In genomic region chr16:23981925-23982851, GRCm38 (mm10) we compare ENCODE assay signal across 8 mouse cellular contexts. TPM values are rescaled to one million over a fixed set of nuclear protein-coding genes. Genes with fewer than 3 reads are reported as not detected.
A peak's percentile ranks its signal among the peaks of the same experiment; 100 is the strongest.
DNase-seq lines count a peak whose midpoint lies in the region; ATAC-seq and TF ChIP-seq lines count a peak whose summit lies in the region.

No protein-coding gene starts in this region.

- DNase-seq in cerebellum, adult 2 months = peak; percentile 87 to 90
- peak; percentile 89 for DNase-seq in forebrain, postnatal 0 days
- DNase-seq in heart, postnatal 4 days = peak; percentile 87
- DNase-seq in layer of hippocampus, adult 2 months (ENCODE audit: low spot score in 2 of 2) = peak; percentile 77 to 78
- DNase-seq in ovary, postnatal 14 days (ENCODE audit: low spot score) = peak; percentile 74
- peak; percentile 55 to 76 for DNase-seq in thymus, postnatal 10 days (ENCODE audit: low spot score in 2 of 2)

- H3K36me3 ChIP-seq in ES-Bruce4 (ENCODE audit: control insufficient read depth, insufficient read depth, low read length, poor library complexity, severe bottlenecking) = no peaks in the 10 kb centered on the region
- H3K36me3 ChIP-seq in forebrain, postnatal 0 days (ENCODE audit: insufficient read depth) = no peaks in the 10 kb centered on the region
- H3K36me3 ChIP-seq in lung, embryonic 15.5 days = peaks cover 1% of the 10 kb centered on the region; the same call in 1 of the 2 replicates

- no peaks in the 10 kb centered on the region for H3K27me3 ChIP-seq in ES-Bruce4 (ENCODE audit: control insufficient read depth, insufficient read depth, low read length, poor library complexity, severe bottlenecking)
- no peaks in the 10 kb centered on the region for H3K27me3 ChIP-seq in cerebellum, adult 2 months (ENCODE audit: control insufficient read depth, insufficient read depth, low read length)
- H3K27me3 ChIP-seq in forebrain, postnatal 0 days (ENCODE audit: insufficient read depth, low read length) = peaks cover 15% of the 10 kb centered on the region; the same call in 1 of the 2 replicates
- H3K27me3 ChIP-seq in lung, embryonic 15.5 days = peaks cover 30% of the 10 kb centered on the region

- TF ChIP-seq POLR2A in ES-Bruce4 (IDR thresholded peaks at IDR 0.05; ENCODE audit: insufficient read depth, low read length) = no peak
- TF ChIP-seq POLR2A in cerebellum, adult 2 months (IDR thresholded peaks at IDR 0.05; ENCODE audit: borderline replicate concordance, insufficient read depth, low read length) = 0 out of 2 replicates have a peak, but pooled peaks have one; percentile 12

- no peaks in the 10 kb centered on the region for H3K4me1 ChIP-seq in ES-Bruce4 (ENCODE audit: control insufficient read depth, insufficient read depth, low read length)
- H3K4me1 ChIP-seq in cerebellum, adult 2 months (ENCODE audit: control insufficient read depth, insufficient read depth, low read length) = peaks cover 25% of the 10 kb centered on the region
- H3K4me1 ChIP-seq in forebrain, postnatal 0 days (ENCODE audit: insufficient read depth) = 0 out of 2 replicates have a peak, but pooled peaks cover 8% of the 10 kb centered on the region
- H3K4me1 ChIP-seq in lung, embryonic 15.5 days = peaks cover 50% of the 10 kb centered on the region

- no peaks in the 10 kb centered on the region for H3K9me3 ChIP-seq in ES-Bruce4 (replicated peaks; ENCODE audit: control insufficient read depth, insufficient read depth, low read length, poor library complexity, severe bottlenecking)
- no peaks in the 10 kb centered on the region for H3K9me3 ChIP-seq in forebrain, postnatal 0 days (ENCODE audit: low read length)
- H3K9me3 ChIP-seq in lung, embryonic 15.5 days = no peaks in the 10 kb centered on the region

- H3K4me2 ChIP-seq in forebrain, postnatal 0 days (ENCODE audit: low read depth) = peak overlapping the region; percentile 87
- H3K4me2 ChIP-seq in lung, embryonic 15.5 days = peak overlapping the region; percentile 96

- no peak overlapping the region for H3K9ac ChIP-seq in ES-Bruce4 (ENCODE audit: low read depth, poor library complexity, severe bottlenecking)
- H3K9ac ChIP-seq in forebrain, postnatal 0 days = peak overlapping the region; percentile 43; the same call in 1 of the 2 replicates
- H3K9ac ChIP-seq in lung, embryonic 15.5 days = peak overlapping the region; percentile 33; the same call in 1 of the 2 replicates

- WGBS in cerebellum, adult 2 months = 12% methylated on average over 28 of the region's 28 CpGs
- 3% methylated on average over 28 of the region's 28 CpGs for WGBS in forebrain, postnatal 0 days
- 4% methylated on average over 28 of the region's 28 CpGs for WGBS in lung, embryonic 15.5 days

- peak; percentile 83 for ATAC-seq in forebrain, postnatal 0 days
- peak; percentile 58 for ATAC-seq in lung, embryonic 15.5 days (ENCODE audit: borderline replicate concordance, extremely low read depth, low FRiP score, low TSS enrichment)

- no peak for TF ChIP-seq EP300 in ES-Bruce4 (IDR thresholded peaks at IDR 0.05; ENCODE audit: insufficient read depth, low read depth, low read length)

- peak; percentile 63 for TF ChIP-seq CTCF in ES-Bruce4 (IDR thresholded peaks at IDR 0.05; ENCODE audit: low read depth, low read length)
- peak; percentile 67 for TF ChIP-seq CTCF in cerebellum, adult 2 months (IDR thresholded peaks at IDR 0.05; ENCODE audit: borderline replicate concordance, insufficient read depth, low read depth, low read length)
- peak; percentile 72 for TF ChIP-seq CTCF in forebrain, postnatal 0 days (IDR thresholded peaks at IDR 0.05; ENCODE audit: low read depth)
- peak; percentile 84 for TF ChIP-seq CTCF in layer of hippocampus, adult 2 months (conservative IDR thresholded peaks at IDR 0.05)

- peak overlapping the region; percentile 22 for H3K4me3 ChIP-seq in ES-Bruce4 (ENCODE audit: low read depth, low read length)
- H3K4me3 ChIP-seq in cerebellum, adult 2 months (replicated peaks; ENCODE audit: insufficient read depth, low read depth, low read length) = peak overlapping the region; percentile 71
- H3K4me3 ChIP-seq in forebrain, postnatal 0 days (ENCODE audit: low read depth, low read length) = peak overlapping the region; percentile 37
- peak overlapping the region; percentile 94 for H3K4me3 ChIP-seq in layer of hippocampus, adult 2 months
- H3K4me3 ChIP-seq in lung, embryonic 15.5 days = peak overlapping the region; percentile 35

- H3K27ac ChIP-seq in ES-Bruce4 (ENCODE audit: insufficient read depth, low read length) = no peak overlapping the region
- peak overlapping the region; percentile 77; the same call in 1 of the 2 replicates for H3K27ac ChIP-seq in cerebellum, adult 2 months (ENCODE audit: insufficient read depth, low read length)
- peak overlapping the region; percentile 71; the same call in 1 of the 2 replicates for H3K27ac ChIP-seq in forebrain, postnatal 0 days (ENCODE audit: low read depth, low read length)
- H3K27ac ChIP-seq in layer of hippocampus, adult 2 months = peak overlapping the region; percentile 99
- H3K27ac ChIP-seq in lung, embryonic 15.5 days = peak overlapping the region; percentile 79

RNA-seq across cellular contexts. Expression of gene Gm37419, which starts 6.1 kb away (rescaled TPM):
- not detected in 2 replicates for polyA plus RNA-seq in ES-Bruce4 (2011; ENCODE audit: insufficient read depth, insufficient read length, low read depth, missing spikeins)
- polyA plus RNA-seq in cerebellum, adult 2 months (2012; rRNA removed) = not detected in 2 replicates
- not detected in 2 replicates for total RNA-seq in forebrain, postnatal 0 days (2014; rRNA removed)
- polyA plus RNA-seq in forebrain, postnatal 0 days (2015; fragmentation: Nextera tagmentation; extraction: Ambion mirVana) = not detected in 2 replicates
- total RNA-seq in heart, postnatal 4 days (2021) = not detected
- not detected for total RNA-seq in layer of hippocampus, adult 2 months (2021)
- polyA plus RNA-seq in lung, embryonic 15.5 days (2015; fragmentation: Nextera tagmentation; extraction: Ambion mirVana) = not detected in 2 replicates

RNA-seq across cellular contexts. Expression of gene Bcl6, which starts 6.5 kb away (rescaled TPM):
- polyA plus RNA-seq in ES-Bruce4 (2011; ENCODE audit: insufficient read depth, insufficient read length, low read depth, missing spikeins) = 5.0 and 5.6 TPM in 2 replicates
- 30.8 and 41.3 TPM in 2 replicates for polyA plus RNA-seq in cerebellum, adult 2 months (2012; rRNA removed)
- 7.5 and 9.2 TPM in 2 replicates for total RNA-seq in forebrain, postnatal 0 days (2014; rRNA removed)
- polyA plus RNA-seq in forebrain, postnatal 0 days (2015; fragmentation: Nextera tagmentation; extraction: Ambion mirVana) = 0.69 and 0.92 TPM in 2 replicates
- total RNA-seq in heart, postnatal 4 days (2021) = 1 to 10 TPM; 1.5 TPM
- total RNA-seq in layer of hippocampus, adult 2 months (2021) = 10 to 100 TPM; 56.8 to 61.5 TPM
- 1.7 TPM in 2 replicates for polyA plus RNA-seq in lung, embryonic 15.5 days (2015; fragmentation: Nextera tagmentation; extraction: Ambion mirVana)

RNA-seq across cellular contexts. Expression of gene Rtp2, which starts 50.0 kb away (rescaled TPM):
- not detected in 2 replicates for polyA plus RNA-seq in ES-Bruce4 (2011; ENCODE audit: insufficient read depth, insufficient read length, low read depth, missing spikeins)
- not detected in 2 replicates for polyA plus RNA-seq in cerebellum, adult 2 months (2012; rRNA removed)
- 0.38 and 0.62 TPM in 2 replicates for total RNA-seq in forebrain, postnatal 0 days (2014; rRNA removed)
- 0.24 and 0.36 TPM in 2 replicates for polyA plus RNA-seq in forebrain, postnatal 0 days (2015; fragmentation: Nextera tagmentation; extraction: Ambion mirVana)
- total RNA-seq in heart, postnatal 4 days (2021) = not detected
- total RNA-seq in layer of hippocampus, adult 2 months (2021) = under 1 TPM; 0.32 to 0.54 TPM
- polyA plus RNA-seq in lung, embryonic 15.5 days (2015; fragmentation: Nextera tagmentation; extraction: Ambion mirVana) = not detected in 2 replicates

Comparison
In these comparisons a context has a peak if more than half of its experiments do, and no peak if none do; other contexts are left out.
1. H3K4me3 ChIP-seq: peak in every context shown above with its lines; median percentile 94 in layer of hippocampus, adult 2 months; 71 in cerebellum, adult 2 months; 37 in forebrain, postnatal 0 days; 35 in lung, embryonic 15.5 days; 22 in ES-Bruce4.